Mouse (Mus musculus) erythroblast, adult 5-6 weeks (primary cell): ENCODE results near the gene Mrnip. TPM values are rescaled to one million over a fixed set of nuclear protein-coding genes. Genes with fewer than 3 reads are reported as not detected.

Source experiments
- ATAC-seq: replicated peaks from 2 replicates; pipeline ENCODE4 v1.8.0; 2016; ENCODE audit warnings: moderate number of reproducible peaks, mild to moderate bottlenecking, moderate TSS enrichment, inconsistent platforms; ENCODE audit not compliant: poor library complexity, low FRiP score, severe bottlenecking
- total RNA-seq, 2 experiments: library from RNA; stranded (forward) in 1 of 2; stranded (reverse) in 1 of 2; fragments of 150-400 nt in 1 of 2; fragments of 200-764, 138-1000 nt in 1 of 2; gene quantifications; 2 replicates each; pipeline versions ENCODE4 v1.2.3 to v1.2.4; 2015 to 2017; ENCODE audit warnings: low replicate concordance in 2 of 2

Gene Mrnip
- total RNA-seq, 2 experiments from 2014 or later: 2.8 to 9.8 TPM

DNA sequence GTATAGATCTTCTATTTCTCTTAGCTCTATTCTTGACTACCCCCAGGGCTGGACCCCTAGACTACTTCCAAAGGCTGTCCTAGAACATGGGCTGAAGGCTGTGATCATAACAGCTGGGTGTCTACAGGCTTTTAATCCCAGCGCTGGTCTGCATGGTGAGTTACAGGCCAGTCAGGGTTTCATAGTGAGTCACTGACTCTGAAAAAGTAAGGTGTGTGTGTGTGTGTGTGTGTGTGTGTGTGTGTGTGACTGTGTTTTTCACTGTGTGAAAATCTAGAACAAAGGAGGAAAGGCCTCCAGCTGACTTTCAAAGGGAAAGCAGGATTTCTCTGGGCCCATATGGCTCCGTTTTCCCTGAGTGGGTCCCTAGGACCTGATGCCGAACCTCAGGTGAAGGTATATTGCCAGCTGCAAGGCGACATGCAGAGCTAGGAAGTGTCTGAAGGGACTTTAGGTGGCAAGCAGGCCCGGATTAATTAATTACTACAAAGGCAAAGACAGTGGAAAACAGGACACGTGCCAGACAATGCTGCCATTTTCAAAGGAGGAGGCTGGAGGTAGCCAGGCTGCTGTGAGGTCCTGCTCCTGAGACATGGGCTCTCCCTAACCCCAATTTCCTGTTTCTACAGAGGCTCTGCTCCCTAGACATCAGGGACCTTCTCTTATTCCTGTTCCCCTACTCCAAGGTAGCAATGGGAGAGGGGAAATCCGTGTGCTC is 48.5 kb downstream of the Mrnip start:
- ATAC-seq: no peak

DNA sequence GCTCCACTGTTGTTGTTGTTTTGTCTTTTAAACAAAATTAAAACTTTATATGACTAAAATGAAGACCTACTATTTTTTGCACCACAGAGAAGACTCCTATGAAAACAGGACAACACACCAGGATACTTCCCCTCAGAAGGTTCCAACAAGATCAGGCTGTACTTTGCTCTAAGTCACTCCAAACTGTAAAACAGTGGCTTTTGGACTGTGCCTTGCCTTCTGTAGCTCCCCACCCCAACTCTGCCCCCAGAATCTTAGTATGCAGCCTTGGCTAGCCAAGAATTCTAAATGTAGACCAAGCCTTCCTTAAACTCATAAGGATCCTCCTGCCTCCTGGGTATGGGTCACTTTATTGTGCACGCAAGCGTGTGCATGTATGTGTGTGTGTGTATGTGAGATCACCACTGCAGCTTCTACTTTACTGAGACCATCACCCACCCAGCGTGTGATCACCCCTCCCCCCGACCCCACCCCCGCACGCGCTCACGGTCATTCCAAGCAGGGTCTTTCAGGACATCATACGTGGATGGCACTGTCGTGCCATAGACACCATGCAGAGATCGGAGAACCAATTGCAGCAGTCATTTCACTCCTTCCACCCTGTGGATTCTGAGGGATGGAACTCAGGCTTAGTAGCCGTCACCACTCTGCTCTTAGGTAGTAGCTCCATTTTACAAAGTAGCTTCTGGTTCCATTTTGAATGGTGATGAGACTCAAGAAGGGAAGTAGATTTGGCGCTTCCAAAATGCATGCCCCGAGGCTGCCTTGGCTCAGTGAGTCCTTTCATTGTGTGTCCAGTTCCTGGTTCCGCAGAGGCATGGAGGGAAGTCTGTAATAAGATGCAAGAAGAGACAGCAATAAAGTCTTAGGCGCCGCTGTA is 49.8 kb downstream of the Mrnip start:
- no peak for ATAC-seq

DNA sequence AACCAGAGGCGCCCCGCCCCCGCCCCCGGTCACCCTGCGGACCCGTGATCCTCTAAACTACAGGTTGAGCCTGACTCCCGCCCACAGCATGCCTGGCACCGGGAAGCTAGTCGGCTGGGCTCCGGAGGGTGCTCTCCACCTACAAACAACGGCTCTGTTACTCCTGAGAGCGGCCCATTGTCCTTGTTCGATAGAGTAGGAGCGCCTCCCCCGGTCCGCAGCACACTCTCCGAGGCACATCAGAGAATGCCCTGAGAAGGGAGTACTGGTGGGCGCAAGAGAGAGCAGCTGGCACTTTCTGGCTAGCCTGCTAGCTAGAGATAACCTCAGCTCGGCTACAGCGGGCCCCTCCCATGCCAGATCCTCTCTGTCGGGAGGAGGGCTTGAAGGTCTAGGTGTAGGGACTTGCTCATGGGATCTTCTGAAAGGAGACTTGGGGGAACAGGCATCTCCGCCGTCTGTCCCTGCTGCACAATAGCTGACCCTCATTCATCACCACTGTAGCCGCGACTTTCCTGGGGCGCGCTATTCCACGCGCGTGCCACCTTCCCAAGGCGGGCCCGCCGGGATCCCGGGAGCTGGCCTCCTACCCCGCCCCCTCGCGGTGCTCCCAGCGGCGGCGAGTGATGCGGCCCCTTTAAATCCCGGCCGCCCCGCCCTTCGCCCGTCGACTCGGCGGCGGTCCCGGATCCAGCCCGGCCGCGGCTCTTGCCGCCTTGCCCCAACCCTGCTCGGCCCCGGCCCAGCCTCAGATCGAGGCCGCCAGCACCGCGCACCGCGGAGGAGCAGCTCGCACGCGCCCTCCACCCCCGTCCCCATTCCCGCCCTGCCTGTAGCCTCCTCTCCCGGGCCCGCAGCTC is 50.7 kb downstream of the Mrnip start:
- peak; percentile 87 for ATAC-seq

DNA sequence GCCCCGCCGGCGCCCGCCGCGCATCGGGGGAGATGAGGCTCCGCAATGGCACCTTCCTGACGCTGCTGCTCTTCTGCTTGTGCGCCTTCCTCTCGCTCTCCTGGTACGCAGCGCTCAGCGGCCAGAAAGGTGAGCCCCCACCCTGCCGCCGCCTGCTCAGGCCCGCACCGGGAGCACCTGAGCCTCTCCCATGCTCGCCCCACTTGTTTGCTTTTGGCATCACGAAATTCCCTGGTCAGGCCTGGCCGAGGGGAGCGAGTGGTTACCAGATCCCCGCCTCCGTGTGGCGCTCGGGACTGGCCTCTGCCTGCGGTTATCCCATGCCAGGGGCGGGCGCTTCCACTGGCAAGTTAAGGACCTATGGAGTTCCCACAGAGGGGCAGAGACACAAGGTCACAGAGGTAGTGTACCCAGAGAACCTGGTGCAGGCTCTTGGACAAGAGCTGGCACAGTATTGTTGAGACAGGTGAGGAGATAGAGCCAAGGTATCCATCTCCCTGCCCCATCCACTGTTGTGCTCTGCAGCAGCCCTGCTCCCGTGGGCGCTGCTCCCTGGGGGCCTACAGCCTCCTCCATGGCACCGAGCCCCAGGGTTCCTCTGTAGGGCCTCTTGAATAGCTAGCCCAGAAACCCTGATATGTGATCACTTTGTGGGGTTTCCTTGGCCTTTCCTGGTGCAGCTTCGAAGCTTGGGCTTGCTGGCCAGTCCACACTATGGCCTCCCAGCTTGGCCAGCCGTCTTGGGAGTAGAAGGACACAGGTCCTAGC is 51.6 kb downstream of the Mrnip start:
- peak; percentile 12 for ATAC-seq

DNA sequence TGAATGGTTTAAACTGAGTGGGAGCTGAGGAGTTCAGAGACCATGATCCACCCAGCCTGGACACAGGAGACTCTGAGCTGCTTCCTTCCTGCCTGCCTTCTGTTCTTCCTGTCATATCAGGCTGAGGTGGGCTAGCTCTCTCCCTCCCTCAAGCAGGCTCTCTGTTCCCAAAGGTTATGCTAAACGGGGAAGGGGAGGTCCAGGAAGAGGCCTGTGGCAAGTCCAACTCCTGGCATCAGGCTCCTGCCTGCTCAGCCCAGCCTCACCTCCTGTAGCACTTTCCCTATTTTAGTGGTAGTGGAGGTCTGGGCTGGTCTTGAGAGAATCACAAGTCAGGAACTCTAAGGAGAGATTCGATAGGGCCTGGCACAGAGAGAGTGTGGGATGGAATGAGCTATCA is 52.2 kb downstream of the Mrnip start:
- ATAC-seq: no peak

DNA sequence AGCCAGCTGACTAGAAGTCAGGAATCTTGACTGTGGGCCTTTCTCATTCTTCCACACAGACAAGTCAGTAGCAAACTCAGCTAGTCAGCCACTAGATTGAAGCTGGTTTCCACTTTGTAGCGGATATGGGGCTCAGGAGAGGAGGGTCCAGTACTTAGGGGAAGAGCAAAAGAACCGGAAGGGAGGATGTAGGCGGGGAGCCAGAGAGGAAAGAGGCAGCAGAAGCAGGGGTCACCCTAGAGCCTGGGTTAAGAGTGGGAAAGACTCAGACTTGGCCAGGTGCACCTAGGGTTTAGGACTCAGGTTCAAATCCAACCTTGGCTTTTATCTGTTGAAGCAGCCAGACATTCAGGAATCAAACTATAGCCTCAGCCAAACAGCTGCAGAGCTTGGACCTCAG is 53.0 kb downstream of the Mrnip start:
- ATAC-seq: no peak

DNA sequence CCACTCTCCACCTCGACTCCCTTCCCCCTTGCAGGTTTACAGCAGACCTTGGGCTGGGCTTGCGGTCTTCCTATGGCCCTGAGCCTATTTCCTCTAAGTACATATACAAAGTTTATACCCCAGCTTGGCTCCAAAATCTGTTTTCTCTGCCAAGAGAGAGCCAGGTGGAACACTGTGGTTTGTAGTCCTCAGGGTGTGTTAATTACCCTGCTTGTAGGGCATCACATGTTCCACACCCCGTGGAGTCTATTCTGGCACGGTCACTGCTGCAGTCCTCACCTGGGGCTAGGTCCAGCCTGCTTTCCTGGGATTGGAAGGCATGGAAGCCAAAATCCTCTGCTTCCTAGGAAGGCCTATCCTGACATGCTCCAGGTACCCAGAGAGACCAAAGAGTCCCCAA is 53.5 kb downstream of the Mrnip start:
- no peak for ATAC-seq

DNA sequence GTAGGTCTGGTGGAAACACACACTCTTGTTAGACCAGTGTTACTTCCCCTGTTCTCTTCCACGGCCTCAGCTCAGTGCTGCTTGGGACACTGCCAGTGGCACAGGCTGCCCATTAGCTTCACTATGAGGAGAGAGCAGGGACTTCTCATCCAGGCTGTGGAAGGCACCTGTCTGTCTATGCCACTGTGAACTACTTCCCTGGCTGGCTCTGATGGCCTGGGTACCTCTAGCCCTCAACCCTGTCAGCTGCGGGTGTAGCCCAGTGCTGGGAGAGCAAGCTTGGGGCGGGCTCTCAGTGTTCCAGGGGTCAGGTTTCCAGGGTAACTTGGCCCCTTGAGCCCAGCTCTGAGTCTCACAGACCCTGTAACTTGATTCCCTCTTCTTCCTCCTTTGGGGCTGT is 54.5 kb downstream of the Mrnip start:
- no peak for ATAC-seq

DNA sequence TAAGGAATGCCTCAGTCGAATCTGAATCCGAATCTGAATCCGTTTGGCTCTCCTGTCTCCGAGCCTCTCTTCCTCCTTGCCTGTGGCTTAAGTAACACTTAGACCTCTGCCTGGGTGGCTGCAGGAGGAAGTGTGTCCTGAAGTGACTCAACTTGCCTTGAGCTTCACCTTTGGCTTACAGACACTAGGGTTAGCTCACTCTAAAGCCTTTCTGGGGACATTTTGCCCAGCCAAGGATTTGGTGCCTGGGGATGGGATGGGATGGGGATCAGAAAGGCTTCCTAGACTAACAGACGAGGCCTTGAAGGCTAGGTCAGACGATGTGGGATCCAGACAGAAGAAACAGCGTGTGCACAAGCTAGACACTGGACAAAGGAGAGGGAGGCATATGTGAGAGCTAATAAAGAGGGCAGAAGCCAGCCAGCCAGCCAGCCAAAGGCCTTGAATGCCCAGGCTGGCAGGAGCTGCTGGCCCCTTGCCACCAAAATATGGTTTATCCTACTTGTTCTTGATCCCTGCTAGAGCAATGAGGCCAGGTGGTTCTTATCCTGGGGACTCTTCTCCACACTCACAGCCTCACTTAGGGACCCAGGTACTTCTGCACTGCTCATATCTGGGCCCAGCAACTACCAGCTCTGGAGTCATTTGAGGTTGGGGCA is 55.1 kb downstream of the Mrnip start:
- ATAC-seq: no peak

DNA sequence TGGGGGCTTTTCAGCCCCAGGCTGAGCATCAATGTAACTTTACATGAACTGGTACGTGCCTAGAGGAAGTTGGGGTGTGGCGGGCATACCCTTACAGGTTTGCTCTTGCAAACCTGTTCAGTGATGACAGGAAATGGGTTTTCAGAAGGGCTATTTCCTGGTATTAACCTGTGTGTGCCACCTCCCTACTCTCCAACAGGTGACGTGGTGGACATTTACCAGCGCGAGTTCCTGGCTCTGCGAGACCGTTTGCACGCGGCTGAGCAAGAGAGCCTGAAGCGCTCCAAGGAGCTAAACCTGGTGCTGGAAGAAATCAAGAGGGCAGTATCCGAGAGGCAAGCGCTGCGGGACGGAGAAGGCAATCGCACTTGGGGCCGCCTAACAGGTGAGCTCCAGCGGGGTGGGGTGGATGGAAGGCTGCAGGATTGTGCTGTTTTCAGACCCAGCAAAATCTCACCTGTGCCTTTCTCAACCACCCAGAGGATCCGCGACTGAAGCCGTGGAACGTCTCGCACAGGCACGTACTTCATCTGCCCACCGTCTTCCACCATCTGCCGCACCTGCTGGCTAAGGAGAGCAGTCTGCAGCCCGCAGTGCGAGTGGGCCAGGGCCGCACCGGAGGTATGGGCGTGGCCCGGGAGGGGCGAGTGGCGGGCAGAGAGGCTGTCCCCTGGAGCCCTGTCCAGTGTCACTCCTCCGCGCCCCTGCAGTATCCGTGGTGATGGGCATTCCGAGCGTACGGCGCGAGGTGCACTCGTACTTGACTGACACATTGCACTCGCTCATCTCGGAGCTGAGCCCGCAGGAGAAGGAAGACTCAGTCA is 56.4 kb downstream of the Mrnip start:
- no peak for ATAC-seq

DNA sequence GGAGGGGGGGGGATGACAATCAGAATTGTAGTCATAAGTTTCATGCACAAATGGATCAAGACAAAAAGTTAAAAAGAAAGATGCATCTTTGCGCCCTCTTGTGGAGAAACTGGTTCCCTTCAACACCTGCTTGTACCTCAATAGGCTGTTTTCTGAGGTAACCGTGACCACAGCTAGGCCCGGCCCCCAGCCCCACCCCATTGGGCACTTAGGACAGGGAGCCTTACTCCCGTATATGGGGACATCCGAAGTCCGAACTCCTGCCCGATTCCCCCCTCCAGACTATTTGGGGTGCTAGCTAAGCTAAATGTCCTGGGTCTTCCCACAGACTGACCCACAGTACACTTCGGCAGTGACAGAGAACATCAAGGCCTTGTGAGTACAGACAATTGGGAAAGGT is 57.2 kb downstream of the Mrnip start:
- peak; percentile 43 for ATAC-seq

DNA sequence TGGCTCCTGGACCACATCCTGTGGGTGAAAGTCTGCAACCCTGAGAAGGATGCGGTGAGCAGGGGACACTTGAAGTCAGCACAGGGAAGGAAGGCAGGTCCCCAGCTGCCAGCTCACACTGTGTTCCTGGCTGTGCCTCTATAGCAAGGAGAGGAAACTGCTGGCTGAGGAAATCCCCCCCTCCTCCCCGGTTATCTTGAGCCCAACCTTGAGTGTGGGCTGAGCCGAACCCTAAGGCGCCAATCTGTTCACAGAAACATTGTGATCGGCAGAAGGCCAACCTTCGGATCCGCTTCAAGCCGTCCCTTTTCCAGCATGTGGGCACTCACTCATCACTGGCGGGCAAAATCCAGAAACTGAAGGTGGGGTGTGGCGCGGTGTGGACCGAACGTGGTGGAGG is 58.8 kb downstream of the Mrnip start:
- no peak for ATAC-seq

DNA sequence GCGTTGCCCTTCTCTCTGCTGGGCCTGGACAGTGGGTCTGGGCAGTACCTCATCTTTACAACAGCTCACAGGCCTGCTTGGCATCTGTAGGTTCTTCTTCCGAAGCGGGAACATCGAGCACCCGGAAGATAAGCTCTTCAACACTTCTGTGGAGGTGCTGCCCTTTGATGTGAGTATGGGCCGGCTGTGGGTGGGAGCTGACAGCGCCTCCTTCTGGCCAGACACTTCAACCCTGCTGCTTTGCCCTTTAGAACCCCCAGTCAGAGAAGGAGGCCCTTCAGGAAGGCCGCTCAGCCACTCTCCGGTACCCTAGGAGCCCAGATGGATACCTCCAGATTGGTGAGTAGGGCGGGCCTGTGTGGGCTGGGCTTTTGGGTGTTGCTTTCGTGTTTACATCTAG is 59.7 kb downstream of the Mrnip start:
- no peak for ATAC-seq

DNA sequence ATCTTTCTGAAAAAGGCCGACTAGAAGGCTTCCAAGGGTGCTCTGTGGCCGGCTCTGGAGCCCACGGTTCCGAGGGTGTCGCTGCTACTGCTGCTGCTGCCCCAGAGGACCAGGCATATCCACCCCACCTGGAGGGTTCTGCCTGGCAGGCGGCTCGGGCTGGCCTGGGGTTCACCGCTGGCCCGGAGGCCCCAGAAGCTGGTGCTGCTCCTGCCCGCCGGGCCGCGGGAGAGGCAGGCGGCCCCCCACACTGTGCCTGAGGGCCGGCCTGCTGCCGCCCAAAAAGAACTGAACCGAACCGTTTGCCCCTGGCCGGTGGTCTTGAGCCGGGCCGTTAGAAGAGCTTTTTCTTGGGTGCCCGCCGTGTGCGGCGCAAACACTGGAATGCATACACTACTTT is 60.4 kb downstream of the Mrnip start:
- ATAC-seq: no peak

DNA sequence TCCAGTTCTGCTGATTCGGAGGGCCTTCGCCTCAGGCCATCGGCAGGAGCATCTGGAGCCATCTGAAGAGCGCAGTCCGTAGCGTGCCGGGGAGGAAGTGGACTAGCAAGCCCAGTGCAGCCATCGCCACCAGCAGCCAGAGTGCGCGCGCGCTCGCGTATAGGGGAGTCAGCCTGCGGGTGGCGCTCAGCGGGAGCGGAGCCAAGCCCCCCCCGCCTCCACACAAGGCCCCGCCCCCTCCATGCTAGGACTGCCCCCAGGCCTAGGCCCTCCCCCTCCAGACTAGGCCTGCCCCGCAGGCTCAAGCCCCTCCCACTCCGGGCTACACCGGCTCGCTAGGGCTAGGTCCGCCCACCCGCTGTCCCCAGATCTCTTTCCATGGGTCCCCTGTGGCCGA is 62.3 kb downstream of the Mrnip start:
- ATAC-seq: peak; percentile 84

DNA sequence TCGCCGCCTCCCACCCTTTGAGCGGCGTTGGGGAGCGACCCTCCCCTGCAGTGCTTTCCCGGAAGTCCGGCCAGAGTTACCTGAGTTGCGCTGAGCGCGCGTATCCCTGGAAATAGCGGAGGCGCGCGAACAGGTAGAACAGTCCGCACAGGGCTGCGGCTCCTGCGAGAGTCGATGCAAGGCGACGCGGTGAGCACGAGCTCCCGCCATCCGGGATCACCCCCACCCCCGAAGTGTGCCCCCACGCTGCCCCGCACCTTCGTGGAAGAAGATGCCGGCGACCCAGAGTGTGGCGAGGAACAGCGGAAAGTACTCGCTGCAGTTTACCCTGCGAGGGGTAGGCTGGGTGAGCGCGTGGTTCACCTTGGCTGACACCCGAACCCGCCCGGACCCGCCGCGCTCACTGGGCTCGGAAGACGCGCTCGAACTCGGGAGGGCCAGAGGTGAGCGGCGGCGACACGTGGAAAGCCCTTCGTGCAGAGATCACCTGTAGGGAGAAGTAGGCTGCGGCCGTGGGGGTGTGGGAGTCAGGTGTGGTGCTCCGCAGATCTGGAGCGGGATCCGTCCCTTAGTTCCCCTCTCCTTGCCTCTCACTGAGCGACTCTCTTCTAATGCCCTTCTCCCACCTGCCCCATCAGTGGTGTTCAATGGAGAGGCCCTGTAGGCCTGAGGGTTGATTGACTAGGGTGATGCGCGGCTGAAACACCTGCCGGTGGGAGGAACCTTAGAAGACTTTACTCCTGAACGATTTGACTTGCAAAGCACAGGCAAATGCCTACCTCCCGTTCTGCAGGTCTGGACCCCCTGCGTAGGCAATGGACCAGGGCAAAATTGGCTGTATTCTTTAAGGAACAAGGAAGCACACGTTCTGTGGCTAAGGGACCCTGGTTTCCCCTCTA is 62.9 kb downstream of the Mrnip start:
- ATAC-seq: peak; percentile 24

DNA sequence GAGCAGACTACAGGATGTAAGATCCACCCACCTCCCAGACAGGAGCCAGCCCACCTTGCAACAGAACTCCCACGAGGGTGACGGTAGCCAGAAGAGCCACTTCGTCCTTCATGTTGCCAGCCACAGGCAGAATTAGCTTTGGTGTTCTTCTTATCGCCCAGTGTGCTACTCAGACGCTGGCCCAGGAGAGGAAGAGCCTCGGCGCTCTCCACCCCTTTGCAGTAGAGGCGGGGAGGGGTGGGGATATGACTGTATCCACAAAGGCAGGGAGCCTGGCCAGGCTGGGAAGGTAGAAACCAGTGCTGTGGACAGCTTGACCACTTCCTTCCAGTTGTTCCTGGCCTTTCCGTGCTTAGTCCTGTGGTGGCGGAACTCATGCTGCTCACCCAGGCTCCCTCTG is 64.1 kb downstream of the Mrnip start, which contains the start of gene Ltc4s:
Gene Ltc4s (minus strand): TSS at position 293 of the 400 bp plus-strand sequence.
- 0 out of 2 replicates have a peak, but pooled peaks have one; percentile 24 for ATAC-seq
